Mouse (Mus musculus): ENCODE results near the gene Taf1. TPM values are rescaled to one million over a fixed set of nuclear protein-coding genes. Genes with fewer than 3 reads are reported as not detected.
"Not testable (repeated sequence)": the region's sequence is repeated elsewhere in the genome, so short reads cannot be mapped to it uniquely, and the experiment has no call there.

The Taf1 gene
- 5.8 and 6.2 TPM in 2 replicates for polyA plus RNA-seq (2015; fragmentation: Nextera tagmentation; extraction: Ambion mirVana)

GRCm38 (mm10) chrX:101532347-101533221, at the start of gene Taf1:
Gene Taf1 (plus strand): TSS chrX:101532734.
- peak; percentile 97 for ATAC-seq (ENCODE audit: low read depth)
- no peaks in the 10 kb centered on the region; the same call in 1 of the 2 replicates for H3K4me1 ChIP-seq (ENCODE audit: control insufficient read depth, low read depth, low read length)
- 14% methylated on average over 47 of the region's 47 CpGs for WGBS (ENCODE audit: insufficient replicate concordance)
- no peaks in the 10 kb centered on the region for H3K9me3 ChIP-seq (replicated peaks; ENCODE audit: control insufficient read depth, low read length)
- H3K27ac ChIP-seq (ENCODE audit: low read length): peak within 1 kb of the TSS; percentile 53; the same call in 1 of the 2 replicates
- peak within 1 kb of the TSS; percentile 69 for H3K4me3 ChIP-seq (ENCODE audit: low read depth, low read length)
- H3K4me2 ChIP-seq (ENCODE audit: low read depth, low read length): peak within 1 kb of the TSS; percentile 67
- H3K9ac ChIP-seq (ENCODE audit: low read depth, low read length): peak within 1 kb of the TSS; percentile 64
- 0 out of 2 replicates have a peak, but pooled peaks cover 3% of the 10 kb centered on the region for H3K36me3 ChIP-seq (ENCODE audit: control insufficient read depth, insufficient read depth)
- no peaks in the 10 kb centered on the region for H3K27me3 ChIP-seq (ENCODE audit: control insufficient read depth, insufficient read depth, low read depth, low read length)

GRCm38 (mm10) chrX:101486487-101487152, 45.9 kb upstream of the Taf1 start:
- 25% methylated on average over 10 of the region's 12 CpGs for WGBS (ENCODE audit: insufficient replicate concordance)
- not testable (repeated sequence) for H3K4me3 ChIP-seq (ENCODE audit: low read depth, low read length); H3K9me3 ChIP-seq (replicated peaks; ENCODE audit: control insufficient read depth, low read length); H3K4me1 ChIP-seq (ENCODE audit: control insufficient read depth, low read depth, low read length); ATAC-seq (ENCODE audit: low read depth); H3K4me2 ChIP-seq (ENCODE audit: low read depth, low read length); H3K36me3 ChIP-seq (ENCODE audit: control insufficient read depth, insufficient read depth); H3K9ac ChIP-seq (ENCODE audit: low read depth, low read length); H3K27ac ChIP-seq (ENCODE audit: low read length); H3K27me3 ChIP-seq (ENCODE audit: control insufficient read depth, insufficient read depth, low read depth, low read length)

GRCm38 (mm10) chrX:101504636-101505035, 27.9 kb upstream of the Taf1 start:
- no peak for ATAC-seq (ENCODE audit: low read depth)
- WGBS (ENCODE audit: insufficient replicate concordance): 6% methylated on average over 3 of the region's 3 CpGs
- Histone ChIP-seq H3K27ac (ENCODE audit: low read length) (no peak overlapping the region), H3K27me3 (ENCODE audit: control insufficient read depth, insufficient read depth, low read depth, low read length) (no peaks in the 10 kb centered on the region), H3K9me3 (replicated peaks; ENCODE audit: control insufficient read depth, low read length) (no peaks in the 10 kb centered on the region), H3K4me3 (ENCODE audit: low read depth, low read length) (no peak overlapping the region), H3K4me2 (ENCODE audit: low read depth, low read length) (no peak overlapping the region), H3K36me3 (ENCODE audit: control insufficient read depth, insufficient read depth) (no peaks in the 10 kb centered on the region), H3K4me1 (ENCODE audit: control insufficient read depth, low read depth, low read length) (no peaks in the 10 kb centered on the region), H3K9ac (ENCODE audit: low read depth, low read length) (no peak overlapping the region)

- WGBS (ENCODE audit: insufficient replicate concordance): 7% methylated on average over 2 of the region's 2 CpGs
- Histone ChIP-seq H3K27ac (ENCODE audit: low read length) (no peak overlapping the region), H3K9ac (ENCODE audit: low read depth, low read length) (no peak overlapping the region), H3K9me3 (replicated peaks; ENCODE audit: control insufficient read depth, low read length) (no peaks in the 10 kb centered on the region), H3K4me2 (ENCODE audit: low read depth, low read length) (no peak overlapping the region), H3K36me3 (ENCODE audit: control insufficient read depth, insufficient read depth) (no peaks in the 10 kb centered on the region), H3K4me1 (ENCODE audit: control insufficient read depth, low read depth, low read length) (no peaks in the 10 kb centered on the region), H3K27me3 (ENCODE audit: control insufficient read depth, insufficient read depth, low read depth, low read length) (no peaks in the 10 kb centered on the region), H3K4me3 (ENCODE audit: low read depth, low read length) (no peak overlapping the region)
- no peak for ATAC-seq (ENCODE audit: low read depth)
These were observed 16.8 kb upstream of the Taf1 start for GRCm38 (mm10) chrX:101515710-101516109.

- Histone ChIP-seq H3K36me3 (ENCODE audit: control insufficient read depth, insufficient read depth) (no peaks in the 10 kb centered on the region), H3K4me1 (ENCODE audit: control insufficient read depth, low read depth, low read length) (no peaks in the 10 kb centered on the region), H3K27ac (ENCODE audit: low read length) (no peak overlapping the region), H3K9me3 (replicated peaks; ENCODE audit: control insufficient read depth, low read length) (no peaks in the 10 kb centered on the region), H3K4me2 (ENCODE audit: low read depth, low read length) (no peak overlapping the region), H3K4me3 (ENCODE audit: low read depth, low read length) (no peak overlapping the region), H3K9ac (ENCODE audit: low read depth, low read length) (no peak overlapping the region), H3K27me3 (ENCODE audit: control insufficient read depth, insufficient read depth, low read depth, low read length) (no peaks in the 10 kb centered on the region)
- WGBS (ENCODE audit: insufficient replicate concordance): 80% methylated on average over 4 of the region's 4 CpGs
- no peak for ATAC-seq (ENCODE audit: low read depth)
These were observed 14.5 kb upstream of the Taf1 start for GRCm38 (mm10) chrX:101518006-101518405.

GRCm38 (mm10) chrX:101522027-101522426, 10.5 kb upstream of the Taf1 start:
- ATAC-seq (ENCODE audit: low read depth): no peak
- no peak overlapping the region for H3K4me2 ChIP-seq (ENCODE audit: low read depth, low read length)

GRCm38 (mm10) chrX:101527356-101527755, 5.2 kb upstream of the Taf1 start:
- no peaks in the 10 kb centered on the region for H3K9me3 ChIP-seq (replicated peaks; ENCODE audit: control insufficient read depth, low read length)
- 48% methylated on average over 9 of the region's 9 CpGs for WGBS (ENCODE audit: insufficient replicate concordance)
- H3K27me3 ChIP-seq (ENCODE audit: control insufficient read depth, insufficient read depth, low read depth, low read length): no peaks in the 10 kb centered on the region
- peak overlapping the region; percentile 42 for H3K4me3 ChIP-seq (ENCODE audit: low read depth, low read length)
- H3K27ac ChIP-seq (ENCODE audit: low read length): no peak overlapping the region
- H3K4me2 ChIP-seq (ENCODE audit: low read depth, low read length): peak overlapping the region; percentile 32; the same call in 1 of the 2 replicates
- peak; percentile 49 for ATAC-seq (ENCODE audit: low read depth)
- H3K9ac ChIP-seq (ENCODE audit: low read depth, low read length): no peak overlapping the region
- H3K4me1 ChIP-seq (ENCODE audit: control insufficient read depth, low read depth, low read length): no peaks in the 10 kb centered on the region
- no peaks in the 10 kb centered on the region for H3K36me3 ChIP-seq (ENCODE audit: control insufficient read depth, insufficient read depth)

More at GRCm38 (mm10) chrX:101522027-101522426, 10.5 kb upstream of the Taf1 start:
- 77% methylated on average over 15 of the region's 15 CpGs for WGBS (ENCODE audit: insufficient replicate concordance)
- Histone ChIP-seq H3K9ac (ENCODE audit: low read depth, low read length) (no peak overlapping the region), H3K9me3 (replicated peaks; ENCODE audit: control insufficient read depth, low read length) (no peaks in the 10 kb centered on the region), H3K4me3 (ENCODE audit: low read depth, low read length) (peak overlapping the region; percentile 5; the same call in 1 of the 2 replicates), H3K27ac (ENCODE audit: low read length) (no peak overlapping the region), H3K27me3 (ENCODE audit: control insufficient read depth, insufficient read depth, low read depth, low read length) (no peaks in the 10 kb centered on the region), H3K36me3 (ENCODE audit: control insufficient read depth, insufficient read depth) (no peaks in the 10 kb centered on the region), H3K4me1 (ENCODE audit: control insufficient read depth, low read depth, low read length) (no peaks in the 10 kb centered on the region)

- Histone ChIP-seq H3K9me3 (replicated peaks; ENCODE audit: control insufficient read depth, low read length) (no peaks in the 10 kb centered on the region), H3K4me3 (ENCODE audit: low read depth, low read length) (no peak overlapping the region), H3K36me3 (ENCODE audit: control insufficient read depth, insufficient read depth) (no peaks in the 10 kb centered on the region; the same call in 1 of the 2 replicates), H3K27ac (ENCODE audit: low read length) (no peak overlapping the region), H3K27me3 (ENCODE audit: control insufficient read depth, insufficient read depth, low read depth, low read length) (no peaks in the 10 kb centered on the region), H3K9ac (ENCODE audit: low read depth, low read length) (no peak overlapping the region), H3K4me1 (ENCODE audit: control insufficient read depth, low read depth, low read length) (no peaks in the 10 kb centered on the region), H3K4me2 (ENCODE audit: low read depth, low read length) (no peak overlapping the region)
- ATAC-seq (ENCODE audit: low read depth): no peak
- 54% methylated on average over 1 of the region's 1 CpGs for whole genome bisulfite sequencing (ENCODE audit: insufficient replicate concordance)
These were observed 52.9 kb downstream of the Taf1 start for GRCm38 (mm10) chrX:101585455-101585854.

- Histone ChIP-seq H3K4me1 (ENCODE audit: control insufficient read depth, low read depth, low read length) (no peaks in the 10 kb centered on the region), H3K9ac (ENCODE audit: low read depth, low read length) (no peak overlapping the region), H3K9me3 (replicated peaks; ENCODE audit: control insufficient read depth, low read length) (no peaks in the 10 kb centered on the region), H3K4me3 (ENCODE audit: low read depth, low read length) (no peak overlapping the region), H3K27ac (ENCODE audit: low read length) (no peak overlapping the region), H3K4me2 (ENCODE audit: low read depth, low read length) (no peak overlapping the region), H3K27me3 (ENCODE audit: control insufficient read depth, insufficient read depth, low read depth, low read length) (no peaks in the 10 kb centered on the region), H3K36me3 (ENCODE audit: control insufficient read depth, insufficient read depth) (no peaks in the 10 kb centered on the region)
- WGBS (ENCODE audit: insufficient replicate concordance): 78% methylated on average over 3 of the region's 3 CpGs
- ATAC-seq (ENCODE audit: low read depth): no peak
These were observed 83.6 kb downstream of the Taf1 start for GRCm38 (mm10) chrX:101616183-101616582.
